Mouse (Mus musculus): ENCODE data around the gene Eif3d. TPM values are rescaled to one million over a fixed set of nuclear protein-coding genes. Genes with fewer than 3 reads are reported as not detected.

Gene Eif3d
- total RNA-seq, 2 experiments from 2014 or later: 91.8 to 94.0 TPM

DNA sequence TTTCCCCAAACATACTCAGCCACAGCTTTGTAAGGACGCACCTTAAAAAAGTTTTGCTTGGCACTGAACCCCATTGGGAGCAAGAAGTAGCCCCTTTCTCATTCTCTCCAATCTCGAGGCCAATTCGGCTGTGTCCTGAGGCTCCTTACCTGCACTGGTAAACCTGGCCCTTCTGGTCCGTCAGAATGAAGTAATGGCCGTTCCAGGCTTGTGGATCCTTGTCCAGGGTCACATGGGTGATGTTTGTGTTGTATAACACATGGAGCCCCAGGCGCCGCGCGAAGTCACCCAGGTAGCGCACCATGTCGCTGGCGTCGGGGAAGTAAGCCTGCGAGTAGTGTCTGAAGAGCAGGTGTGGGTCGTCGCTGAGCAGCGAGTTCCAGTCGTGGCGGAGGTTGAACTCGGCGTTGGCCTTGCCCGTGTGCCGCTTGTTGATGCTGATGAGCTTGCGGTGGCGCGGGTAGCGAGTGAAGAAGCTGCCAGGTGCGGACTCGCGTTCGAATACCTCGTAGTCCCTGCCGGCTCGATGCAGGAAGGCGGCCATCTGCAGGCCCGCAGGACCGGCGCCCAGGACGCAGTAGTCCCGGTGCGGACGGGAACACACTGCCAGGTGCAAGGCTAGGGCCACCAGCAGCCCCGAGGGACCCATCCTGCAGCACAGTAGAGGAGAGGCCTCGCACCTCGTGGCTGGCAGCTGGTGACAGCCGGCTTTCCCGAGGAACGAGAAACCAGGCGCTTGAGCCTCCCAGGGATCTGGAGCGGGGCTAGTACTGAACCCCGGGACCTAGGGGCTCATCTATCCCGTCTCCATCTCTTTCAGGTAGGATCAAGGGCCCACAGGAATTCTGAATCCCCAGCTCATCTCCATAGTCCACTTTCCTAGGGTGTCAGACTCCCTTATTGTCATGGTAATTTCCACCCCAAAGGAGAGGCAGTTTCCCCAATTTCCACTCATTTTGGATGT lies 14.9 kb downstream of the Eif3d start:
- no peak for DNase-seq
- intact Hi-C loops (cut with DNase I): no loop called here

DNA sequence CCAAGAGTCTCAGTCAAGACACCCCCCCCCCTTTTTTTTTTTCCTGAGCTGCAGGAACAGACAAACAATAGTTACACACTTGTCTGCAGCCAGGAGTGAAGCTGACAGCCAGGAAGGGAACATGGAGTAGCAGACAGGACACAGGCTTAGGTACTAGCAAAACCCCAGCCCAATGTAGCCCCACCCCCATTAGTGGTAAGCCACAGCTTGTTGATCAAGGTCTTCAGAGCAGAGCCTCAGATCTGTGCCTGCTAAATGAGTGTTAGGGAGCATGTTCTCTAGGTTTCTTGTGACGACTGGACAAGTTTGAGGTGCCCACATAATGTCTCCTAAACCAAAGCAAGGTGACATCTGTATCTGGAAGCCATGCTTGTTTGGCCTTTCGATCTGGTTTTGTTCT lies 16.3 kb downstream of the Eif3d start:
- DNase-seq: no peak
- intact Hi-C loops (cut with DNase I): no loop called here

DNA sequence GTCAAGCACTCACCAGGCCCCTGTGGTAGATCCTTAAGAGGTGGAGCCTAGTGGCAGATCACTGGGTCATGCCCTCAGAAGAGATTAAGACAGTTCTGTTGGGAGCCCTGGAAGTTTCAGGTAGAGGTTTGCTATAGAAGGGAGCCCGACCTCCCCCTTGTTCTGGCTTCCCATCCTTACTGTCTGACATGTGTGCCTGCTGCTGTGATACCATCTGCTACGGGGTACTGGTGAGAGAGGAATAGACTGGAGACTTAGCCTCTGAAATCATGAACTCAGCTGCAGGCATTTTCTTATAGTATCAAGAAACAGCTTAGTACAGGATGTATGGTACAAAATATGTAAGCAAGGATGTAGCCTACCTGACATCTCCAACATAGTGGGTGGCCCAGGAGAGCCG lies 17.7 kb downstream of the Eif3d start:
- DNase-seq: no peak
- intact Hi-C loops (cut with DNase I): no loop called here

- no peak for DNase-seq
- intact Hi-C loops (cut with DNase I): no loop called here
Measured at GRCm38 (mm10) chr15:77949061-77949460, 21.6 kb downstream of the Eif3d start.

GRCm38 (mm10) chr15:77945711-77946110 lies 24.9 kb downstream of the Eif3d start:
- intact Hi-C loops (cut with DNase I): no loop called here
- peak in 1 of 2 experiments; percentile 35 for DNase-seq

DNA sequence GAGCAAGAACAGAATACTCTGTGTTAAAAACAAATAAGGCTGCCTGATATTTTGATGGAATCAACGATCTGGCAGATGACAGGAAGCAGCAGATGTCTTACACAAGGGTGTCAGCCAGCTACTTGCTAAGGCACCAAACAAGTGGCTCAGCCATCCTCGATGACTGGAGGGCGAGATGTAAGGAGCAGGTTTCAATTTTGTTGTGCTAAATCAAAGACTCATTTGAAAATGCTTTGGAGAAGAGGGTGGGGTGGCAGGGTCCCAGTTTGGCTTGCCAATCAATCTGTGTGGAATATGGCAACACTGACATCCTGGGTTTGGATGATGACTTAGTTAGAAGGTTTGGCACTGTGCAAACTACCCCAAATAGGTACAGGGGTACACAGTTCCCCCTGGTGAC lies 29.1 kb downstream of the Eif3d start:
- DNase-seq: no peak
- intact Hi-C loops (cut with DNase I): no loop called here

GRCm38 (mm10) chr15:77938516-77938915 lies 32.1 kb downstream of the Eif3d start:
- no peak for DNase-seq
- intact Hi-C loops (cut with DNase I): no loop called here

DNA sequence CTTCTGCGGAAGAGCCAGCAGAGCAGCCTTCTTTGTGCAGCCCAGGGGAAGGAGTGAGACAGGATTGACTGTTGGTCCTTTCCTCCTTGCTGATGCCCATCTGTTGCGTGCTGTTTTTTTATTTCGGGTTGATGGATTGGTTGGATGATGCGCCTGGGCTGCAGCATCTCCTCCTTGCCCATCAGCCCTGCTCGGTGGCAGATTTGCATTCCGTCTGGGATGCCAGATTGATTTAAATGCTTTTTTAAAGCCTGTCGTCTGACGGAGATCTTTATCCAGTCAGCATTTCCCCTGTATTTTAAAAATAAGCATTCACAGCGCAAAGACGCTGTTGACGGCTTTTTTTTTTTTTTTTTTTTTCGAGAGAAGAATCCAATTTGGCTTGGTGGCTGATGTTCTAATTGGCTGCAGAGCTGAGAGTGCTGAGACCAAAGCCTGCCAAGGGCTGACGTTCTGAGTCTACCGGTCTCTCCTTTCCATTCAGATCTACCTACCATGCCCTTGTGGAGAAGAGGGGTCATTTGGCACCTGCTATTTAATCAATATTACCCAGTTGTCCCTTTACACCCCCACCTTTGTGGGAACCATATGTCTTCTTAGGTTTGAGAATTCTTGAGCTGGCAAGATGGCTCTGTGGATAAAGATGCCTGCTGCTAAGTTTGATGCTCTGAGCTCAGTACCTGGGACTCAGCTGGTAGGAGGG lies 34.8 kb downstream of the Eif3d start:
- DNase-seq: no peak
- intact Hi-C loops (cut with DNase I): no loop called here

- intact Hi-C loops (cut with DNase I): loop anchor here (5.0 kb wide), 2 partner anchors 32 to 182 kb away; no protein-coding TSS in a partner anchor
- no peak for DNase-seq
Measured at GRCm38 (mm10) chr15:77934968-77935367, 35.6 kb downstream of the Eif3d start.

DNA sequence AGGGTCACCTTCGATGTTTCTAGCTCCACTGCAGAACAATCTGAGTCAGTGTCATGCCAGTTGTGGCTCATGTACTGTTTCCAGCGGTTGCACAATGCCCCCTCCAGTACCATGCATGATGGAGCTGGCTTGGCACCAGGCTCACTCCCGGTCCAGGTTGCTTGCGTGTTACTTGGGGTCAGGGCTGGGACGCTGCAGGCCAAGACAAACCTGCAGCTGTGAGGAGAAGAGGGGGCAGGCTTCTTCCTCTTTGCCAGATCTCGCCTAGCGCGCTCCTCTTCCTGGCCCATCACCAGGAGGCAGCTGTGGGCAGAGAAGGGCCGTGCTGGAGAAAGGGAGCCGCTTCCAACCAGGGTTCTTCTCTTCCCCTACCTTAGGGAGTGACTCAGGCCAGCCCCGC lies 36.3 kb downstream of the Eif3d start:
- intact Hi-C loops (cut with DNase I): loop anchor here (5.0 kb wide), 2 partner anchors 33 to 183 kb away; no protein-coding TSS in a partner anchor
- DNase-seq: no peak

DNA sequence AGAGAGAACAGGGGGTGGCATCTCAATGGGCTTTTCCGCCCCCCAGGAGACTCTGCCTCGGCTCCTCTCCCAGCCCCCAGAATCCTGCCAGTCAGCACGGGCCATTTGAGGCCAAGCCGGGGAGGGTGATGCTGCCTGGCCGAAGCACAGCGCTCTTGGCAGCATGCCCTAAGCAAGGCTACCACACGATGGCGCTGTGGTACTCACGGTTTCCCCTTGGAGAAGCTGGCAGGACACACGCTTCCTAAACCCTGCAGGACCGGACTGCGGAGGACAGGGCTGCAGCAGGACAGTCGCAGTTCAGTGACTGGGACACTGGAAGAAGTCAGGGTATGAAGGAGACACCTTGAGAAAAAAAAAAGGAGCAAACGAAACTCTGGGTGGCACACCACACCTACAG lies 36.8 kb downstream of the Eif3d start:
- DNase-seq: peak; percentile 99 to 100
- intact Hi-C loops (cut with DNase I): loop anchor here (5.0 kb wide), 2 partner anchors 34 to 184 kb away; no protein-coding TSS in a partner anchor

- DNase-seq: no peak
- intact Hi-C loops (cut with DNase I): loop anchor here (5.0 kb wide), 2 partner anchors 34 to 184 kb away; no protein-coding TSS in a partner anchor
Measured at GRCm38 (mm10) chr15:77933222-77933621, 37.4 kb downstream of the Eif3d start.

DNA sequence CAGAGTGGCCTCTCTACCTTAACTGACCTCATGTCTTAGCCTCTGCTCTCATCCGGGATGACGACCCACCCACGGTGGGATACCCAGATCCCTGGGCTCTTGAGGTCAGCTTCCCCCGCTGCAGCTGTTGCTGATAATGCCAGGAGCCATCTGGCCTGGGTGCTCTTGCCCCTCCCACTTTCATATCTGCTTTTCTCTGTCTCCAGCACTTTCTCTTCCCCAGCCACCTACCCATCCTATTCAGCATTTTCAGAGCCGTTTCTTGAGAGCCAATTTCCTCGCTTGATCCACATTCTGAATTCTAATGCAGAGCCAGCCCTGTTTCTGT lies 39.0 kb downstream of the Eif3d start:
- intact Hi-C loops (cut with DNase I): loop anchor here (5.0 kb wide), 2 partner anchors 36 to 186 kb away; no protein-coding TSS in a partner anchor
- no peak for DNase-seq

GRCm38 (mm10) chr15:77930986-77931688 lies 39.5 kb downstream of the Eif3d start:
- DNase-seq: no peak
- intact Hi-C loops (cut with DNase I): loop anchor here (5.0 kb wide), 2 partner anchors 36 to 186 kb away; no protein-coding TSS in a partner anchor

- no peak for DNase-seq
- intact Hi-C loops (cut with DNase I): loop anchor here (5.0 kb wide), 2 partner anchors 37 to 187 kb away; no protein-coding TSS in a partner anchor
Measured at GRCm38 (mm10) chr15:77929804-77930203, 40.8 kb downstream of the Eif3d start.

- peak; percentile 98 for DNase-seq
- intact Hi-C loops (cut with DNase I): no loop called here
Measured at GRCm38 (mm10) chr15:77928673-77929331, 41.8 kb downstream of the Eif3d start, which contains the start of gene Txn2. Txn2 (minus strand) TSS chr15:77929006.

GRCm38 (mm10) chr15:77928091-77928490 lies 42.5 kb downstream of the Eif3d start:
- intact Hi-C loops (cut with DNase I): no loop called here
- no peak for DNase-seq

DNA sequence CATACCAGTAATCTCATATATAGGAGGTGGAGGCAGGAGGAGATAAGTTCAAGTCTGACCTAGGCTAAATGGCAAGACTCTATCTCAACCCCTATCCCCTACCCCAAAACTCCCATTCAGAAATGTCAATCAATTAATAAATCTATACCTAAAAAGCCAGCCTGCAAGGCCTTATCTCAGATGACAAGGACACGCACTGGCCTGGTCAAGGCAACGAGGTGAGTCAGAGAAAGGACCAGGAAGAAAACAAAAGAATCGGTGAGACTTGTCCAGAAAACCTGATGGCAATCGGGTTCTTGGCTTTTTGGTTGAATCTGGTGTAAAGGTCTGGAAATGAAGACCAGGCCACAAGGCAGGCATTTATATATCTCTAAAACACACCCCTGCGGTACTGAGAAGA lies 43.7 kb downstream of the Eif3d start:
- intact Hi-C loops (cut with DNase I): no loop called here
- no peak for DNase-seq

DNA sequence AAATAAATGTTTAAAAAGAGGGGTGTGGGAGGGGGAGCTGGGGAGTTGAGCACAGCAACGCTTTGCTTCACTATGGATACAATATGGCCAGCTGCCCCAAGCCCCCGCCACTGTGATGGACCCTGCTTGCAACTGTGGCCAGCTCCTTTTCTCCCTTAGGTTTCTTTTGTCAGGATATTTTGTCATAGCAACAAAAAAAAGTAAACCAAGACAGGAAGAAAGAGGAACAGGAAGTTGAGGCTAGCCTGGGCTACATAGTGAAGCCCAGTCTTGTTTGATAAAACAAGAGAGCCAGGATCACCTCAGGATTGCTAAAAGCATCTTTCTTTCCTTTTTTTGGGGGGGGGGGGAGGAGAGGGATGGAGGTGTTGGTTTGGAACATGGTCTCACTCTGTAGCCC lies 45.4 kb downstream of the Eif3d start:
- intact Hi-C loops (cut with DNase I): no loop called here
- DNase-seq: no peak
